Mouse (Mus musculus) kidney, embryonic 16.5 days (tissue): Measurements from ENCODE around the gene Klhdc3. TPM values are rescaled to one million over a fixed set of nuclear protein-coding genes. Genes with fewer than 3 reads are reported as not detected.
A peak's percentile ranks its signal among the peaks of the same experiment; 100 is the strongest.

Source experiments
- ATAC-seq: fragments of 200-750 bp; cut with Nextera tagmentation; 2 replicates; pipeline ENCODE4 v1.8.0; 2017; ENCODE audit warnings: moderate TSS enrichment; ENCODE audit not compliant: low FRiP score, low TSS enrichment
- H3K27ac ChIP-seq: fragments of 300-500 bp; sonication (generic); 2 replicates; pipeline ENCODE4 v1.5.1; 2014; ENCODE audit warnings: low read length
- H3K27me3 ChIP-seq: fragments of 300-500 bp; sonication (generic); 2 replicates; pipeline ENCODE4 v1.6.1; 2014; ENCODE audit warnings: low read length, control low read depth, mixed read lengths; ENCODE audit not compliant: insufficient read depth
- H3K36me3 ChIP-seq: fragments of 300-500 bp; sonication (generic); 2 replicates; pipeline ENCODE4 v1.6.1; 2014; ENCODE audit warnings: low read length, control low read depth, mixed read lengths; ENCODE audit not compliant: insufficient read depth
- H3K4me1 ChIP-seq: fragments of 300-500 bp; sonication (generic); 2 replicates; pipeline ENCODE4 v1.6.1; 2014; ENCODE audit warnings: low read length, control low read depth, mixed read lengths; ENCODE audit not compliant: insufficient read depth
- H3K4me2 ChIP-seq: fragments of 300-500 bp; sonication (generic); replicated peaks from 2 replicates; pipeline ENCODE4 v1.6.1; 2014; ENCODE audit warnings: low read depth, low read length
- H3K4me3 ChIP-seq: fragments of 300-500 bp; sonication (generic); 2 replicates; pipeline ENCODE4 v1.5.1; 2014; ENCODE audit warnings: mild to moderate bottlenecking, low read length
- H3K9ac ChIP-seq: fragments of 300-500 bp; sonication (generic); replicated peaks from 2 replicates; pipeline ENCODE4 v1.6.1; 2014; ENCODE audit warnings: low read length
- H3K9me3 ChIP-seq: fragments of 300-500 bp; sonication (generic); 2 replicates; pipeline ENCODE4 v1.6.1; 2016; ENCODE audit warnings: low read length, control low read depth
- WGBS: fragments of 180-500 bp; shearing (Covaris S2); extraction: QIAGEN DNeasy Blood & Tissue Kit; methylation state at CpG from one replicate; pipeline ENCODE4 v1.1.7; 2014; 5-methylcytosine and 5-hydroxymethylcytosine counted together
- polyA plus RNA-seq: library from polyadenylated mRNA; unstranded; fragments of >200 nt; fragmentation: Nextera tagmentation; extraction: Ambion mirVana; gene quantifications from 2 replicates; pipeline ENCODE4 v1.2.1, GENCODE M21; 2015

The Klhdc3 gene
- polyA plus RNA-seq: 137 and 141 TPM in 2 replicates

- ATAC-seq: peak; percentile 97
- peak within 1 kb of the TSS; percentile 91 for H3K4me3 ChIP-seq
- H3K36me3 ChIP-seq: peaks cover 54% of the 10 kb centered on the region
- peak within 1 kb of the TSS; percentile 75 for H3K4me2 ChIP-seq
- H3K9me3 ChIP-seq: no peaks in the 10 kb centered on the region
- H3K27ac ChIP-seq: peak within 1 kb of the TSS; percentile 97
- H3K4me1 ChIP-seq: peaks cover 28% of the 10 kb centered on the region
- H3K27me3 ChIP-seq: no peaks in the 10 kb centered on the region
- peak within 1 kb of the TSS; percentile 82 for H3K9ac ChIP-seq
- under 1% methylated on average over 49 of the region's 49 CpGs for WGBS
Observed at GRCm38 (mm10) chr17:46680760-46681373, at the start of gene Klhdc3. Gene Klhdc3, minus strand, starts transcription at chr17:46680914.

- ATAC-seq: peak; percentile 79
- H3K9me3 ChIP-seq: no peaks in the 10 kb centered on the region
- H3K27ac ChIP-seq: no peak within 1 kb of the TSS
- H3K9ac ChIP-seq: peak within 1 kb of the TSS; percentile 31; the same call in 1 of the 2 replicates
- H3K4me3 ChIP-seq: peak within 1 kb of the TSS; percentile 25
- H3K4me1 ChIP-seq: 0 out of 2 replicates have a peak, but pooled peaks cover 4% of the 10 kb centered on the region
- H3K36me3 ChIP-seq: peaks cover 8% of the 10 kb centered on the region; the same call in 1 of the 2 replicates
- H3K27me3 ChIP-seq: 0 out of 2 replicates have a peak, but pooled peaks cover 6% of the 10 kb centered on the region
- peak within 1 kb of the TSS; percentile 42 for H3K4me2 ChIP-seq
- WGBS: 15% methylated on average over 24 of the region's 24 CpGs
Observed at GRCm38 (mm10) chr17:46728904-46729318, 48.2 kb upstream of the Klhdc3 start, which contains the start of gene Gnmt. Gene Gnmt, minus strand, starts transcription at chr17:46729168.

- peak overlapping the region; percentile 31; the same call in 1 of the 2 replicates for H3K9ac ChIP-seq
- H3K4me1 ChIP-seq: 0 out of 2 replicates have a peak, but pooled peaks cover 4% of the 10 kb centered on the region
- H3K4me3 ChIP-seq: peak overlapping the region; percentile 25
- H3K36me3 ChIP-seq: peaks cover 11% of the 10 kb centered on the region; the same call in 1 of the 2 replicates
- ATAC-seq: no peak
- no peaks in the 10 kb centered on the region for H3K9me3 ChIP-seq
- 0 out of 2 replicates have a peak, but pooled peaks cover 6% of the 10 kb centered on the region for H3K27me3 ChIP-seq
- H3K4me2 ChIP-seq: peak overlapping the region; percentile 42
- 42% methylated on average over 11 of the region's 11 CpGs for WGBS
- H3K27ac ChIP-seq: no peak overlapping the region
Observed at GRCm38 (mm10) chr17:46728496-46728895, 47.8 kb upstream of the Klhdc3 start.

GRCm38 (mm10) chr17:46728021-46728420, 47.3 kb upstream of the Klhdc3 start:
- no peaks in the 10 kb centered on the region for H3K9me3 ChIP-seq
- H3K36me3 ChIP-seq: peaks cover 16% of the 10 kb centered on the region; the same call in 1 of the 2 replicates
- 41% methylated on average over 6 of the region's 6 CpGs for WGBS
- H3K4me1 ChIP-seq: 0 out of 2 replicates have a peak, but pooled peaks cover 4% of the 10 kb centered on the region
- H3K27me3 ChIP-seq: 0 out of 2 replicates have a peak, but pooled peaks cover 6% of the 10 kb centered on the region
- H3K4me2 ChIP-seq: no peak overlapping the region
- H3K4me3 ChIP-seq: no peak overlapping the region
- no peak overlapping the region for H3K9ac ChIP-seq
- H3K27ac ChIP-seq: no peak overlapping the region
- ATAC-seq: no peak

- H3K4me1 ChIP-seq: 0 out of 2 replicates have a peak, but pooled peaks cover 4% of the 10 kb centered on the region
- H3K4me3 ChIP-seq: no peak overlapping the region
- no peak overlapping the region for H3K27ac ChIP-seq
- no peak overlapping the region for H3K4me2 ChIP-seq
- H3K36me3 ChIP-seq: peaks cover 20% of the 10 kb centered on the region; the same call in 1 of the 2 replicates
- 0 out of 2 replicates have a peak, but pooled peaks cover 6% of the 10 kb centered on the region for H3K27me3 ChIP-seq
- H3K9ac ChIP-seq: no peak overlapping the region
- no peak for ATAC-seq
- 86% methylated on average over 11 of the region's 11 CpGs for WGBS
- no peaks in the 10 kb centered on the region for H3K9me3 ChIP-seq
Observed at GRCm38 (mm10) chr17:46727271-46727670, 46.6 kb upstream of the Klhdc3 start.

GRCm38 (mm10) chr17:46725731-46726645, 45.3 kb upstream of the Klhdc3 start:
- peaks cover 29% of the 10 kb centered on the region; the same call in 1 of the 2 replicates for H3K36me3 ChIP-seq
- 0 out of 2 replicates have a peak, but pooled peaks cover 4% of the 10 kb centered on the region for H3K4me1 ChIP-seq
- no peaks in the 10 kb centered on the region for H3K9me3 ChIP-seq
- no peak overlapping the region for H3K27ac ChIP-seq
- 0 out of 2 replicates have a peak, but pooled peaks cover 6% of the 10 kb centered on the region for H3K27me3 ChIP-seq
- 91% methylated on average over 26 of the region's 26 CpGs for whole genome bisulfite sequencing
- no peak overlapping the region for H3K9ac ChIP-seq
- no peak overlapping the region for H3K4me2 ChIP-seq
- H3K4me3 ChIP-seq: no peak overlapping the region
- ATAC-seq: no peak

- Histone ChIP-seq H3K4me2 (no peak overlapping the region), H3K9ac (no peak overlapping the region)
Observed at GRCm38 (mm10) chr17:46725273-46725672, 44.6 kb upstream of the Klhdc3 start.

GRCm38 (mm10) chr17:46724477-46725084, 43.9 kb upstream of the Klhdc3 start:
- Histone ChIP-seq H3K4me1 (0 out of 2 replicates have a peak, but pooled peaks cover 4% of the 10 kb centered on the region), H3K9ac (no peak overlapping the region), H3K4me3 (no peak overlapping the region), H3K27ac (no peak overlapping the region), H3K27me3 (0 out of 2 replicates have a peak, but pooled peaks cover 6% of the 10 kb centered on the region), H3K9me3 (no peaks in the 10 kb centered on the region), H3K4me2 (no peak overlapping the region), H3K36me3 (peaks cover 36% of the 10 kb centered on the region)
- no peak for ATAC-seq
- 72% methylated on average over 19 of the region's 20 CpGs for WGBS

More at GRCm38 (mm10) chr17:46725273-46725672, 44.6 kb upstream of the Klhdc3 start:
- no peaks in the 10 kb centered on the region for H3K9me3 ChIP-seq
- H3K36me3 ChIP-seq: peaks cover 36% of the 10 kb centered on the region
- H3K27ac ChIP-seq: no peak overlapping the region
- H3K27me3 ChIP-seq: 0 out of 2 replicates have a peak, but pooled peaks cover 6% of the 10 kb centered on the region
- 42% methylated on average over 9 of the region's 9 CpGs for WGBS
- H3K4me3 ChIP-seq: no peak overlapping the region
- 0 out of 2 replicates have a peak, but pooled peaks have one; percentile 36 for ATAC-seq
- H3K4me1 ChIP-seq: 0 out of 2 replicates have a peak, but pooled peaks cover 4% of the 10 kb centered on the region

GRCm38 (mm10) chr17:46721077-46721476, 40.4 kb upstream of the Klhdc3 start:
- 82% methylated on average over 7 of the region's 7 CpGs for WGBS
- Histone ChIP-seq H3K36me3 (peaks cover 47% of the 10 kb centered on the region), H3K9ac (no peak overlapping the region), H3K27me3 (no peaks in the 10 kb centered on the region), H3K27ac (no peak overlapping the region), H3K9me3 (no peaks in the 10 kb centered on the region), H3K4me2 (no peak overlapping the region), H3K4me3 (no peak overlapping the region), H3K4me1 (no peaks in the 10 kb centered on the region)
- ATAC-seq: no peak
